Mouse (Mus musculus): ENCODE measurements around the gene Cd72. TPM values are rescaled to one million over a fixed set of nuclear protein-coding genes. Genes with fewer than 3 reads are reported as not detected.

Cd72 gene
- total RNA-seq (2023; ENCODE audit: inconsistent age): 506 to 604 TPM (median 560 TPM) in 4 replicates

GRCm38 (mm10) chr4:43454041-43454836, at the start of gene Cd72:
Cd72 (minus strand) TSS chr4:43454628.

GRCm38 (mm10) chr4:43499407-43500333, 45.2 kb upstream of the Cd72 start, which contains the start of gene Arhgef39:
Arhgef39 (minus strand) TSS chr4:43499695.

GRCm38 (mm10) chr4:43492821-43493185, 38.4 kb upstream of the Cd72 start, which contains the start of gene Ccdc107:
Ccdc107 (plus strand) TSS chr4:43492900.

GRCm38 (mm10) chr4:43483535-43484091, 29.2 kb upstream of the Cd72 start, which contains the start of gene Sit1:
Sit1 (minus strand) TSS chr4:43483734.

GRCm38 (mm10) chr4:43441639-43442038, 12.8 kb downstream of the Cd72 start, which contains the start of gene Tesk1:
Tesk1 (plus strand) TSS chr4:43441939.

GRCm38 (mm10) chr4:43428946-43429345, 25.5 kb downstream of the Cd72 start, which contains the start of gene Fam166b:
Fam166b (minus strand) TSS chr4:43429134.

Other genes with a start within 250 kb of the Cd72 start
- gene Atp8b5, start 187.5 kb downstream of the Cd72 start, total RNA-seq (2023; ENCODE audit: inconsistent age): not detected in 4 replicates
- 1.0 to 1.5 TPM in 2 of 4 replicates, not detected in the others for gene Rusc2, start 72.6 kb downstream of the Cd72 start, total RNA-seq (2023; ENCODE audit: inconsistent age)
- not detected in 4 replicates for gene Fam166b, start 25.5 kb downstream of the Cd72 start, total RNA-seq (2023; ENCODE audit: inconsistent age)
- gene Tesk1, start 12.7 kb downstream of the Cd72 start, total RNA-seq (2023; ENCODE audit: inconsistent age): 50.3 to 68.1 TPM (median 63.1 TPM) in 4 replicates
- 10.9 to 17.2 TPM (median 13.9 TPM) in 4 replicates for gene Sit1, start 29.1 kb upstream of the Cd72 start, total RNA-seq (2023; ENCODE audit: inconsistent age)
- 28.7 to 35.4 TPM (median 30.0 TPM) in 4 replicates for gene Ccdc107, start 38.3 kb upstream of the Cd72 start, total RNA-seq (2023; ENCODE audit: inconsistent age)
- gene Arhgef39, start 45.1 kb upstream of the Cd72 start, total RNA-seq (2023; ENCODE audit: inconsistent age): 1.3 to 3.6 TPM (median 2.6 TPM) in 4 replicates
- 0.84 to 1.4 TPM in 2 of 4 replicates, not detected in the others for gene Car9, start 52.3 kb upstream of the Cd72 start, total RNA-seq (2023; ENCODE audit: inconsistent age)
- 0.58 to 0.93 TPM (median 0.66 TPM) in 3 of 4 replicates, not detected in the other for gene Tpm2, start 69.1 kb upstream of the Cd72 start, total RNA-seq (2023; ENCODE audit: inconsistent age)
- gene Creb3, start 107.7 kb upstream of the Cd72 start, total RNA-seq (2023; ENCODE audit: inconsistent age): 55.9 to 68.9 TPM (median 66.5 TPM) in 4 replicates
- 271 to 299 TPM (median 289 TPM) in 4 replicates for gene Tln1, start 108.1 kb upstream of the Cd72 start, total RNA-seq (2023; ENCODE audit: inconsistent age)
- gene Rgp1, start 124.1 kb upstream of the Cd72 start, total RNA-seq (2023; ENCODE audit: inconsistent age): 41.6 to 56.1 TPM (median 42.0 TPM) in 4 replicates
- gene Gba2, start 124.2 kb upstream of the Cd72 start, total RNA-seq (2023; ENCODE audit: inconsistent age): 43.0 to 48.3 TPM (median 45.3 TPM) in 4 replicates
- not detected in 4 replicates for gene Msmp, start 129.9 kb upstream of the Cd72 start, total RNA-seq (2023; ENCODE audit: inconsistent age)
- gene Npr2, start 177.3 kb upstream of the Cd72 start, total RNA-seq (2023; ENCODE audit: inconsistent age): 0.80 to 4.4 TPM (median 1.3 TPM) in 4 replicates
- gene Spag8, start 199.0 kb upstream of the Cd72 start, total RNA-seq (2023; ENCODE audit: inconsistent age): not detected in 4 replicates
- gene Hint2, start 201.8 kb upstream of the Cd72 start, total RNA-seq (2023; ENCODE audit: inconsistent age): 13.0 to 19.8 TPM (median 15.5 TPM) in 4 replicates
- 2.0 to 3.4 TPM (median 2.9 TPM) in 4 replicates for gene Tmem8b, start 214.3 kb upstream of the Cd72 start, total RNA-seq (2023; ENCODE audit: inconsistent age)
- gene Fam221b, start 214.5 kb upstream of the Cd72 start, total RNA-seq (2023; ENCODE audit: inconsistent age): 0.18 TPM in 1 of 4 replicates, not detected in the others
- gene Olfr70, start 246.2 kb upstream of the Cd72 start, total RNA-seq (2023; ENCODE audit: inconsistent age): not detected in 4 replicates

Measured in B cell, adult (primary cell).